Comparison of ENCODE assay signal across 12 mouse cellular contexts in the genomic region with DNA sequence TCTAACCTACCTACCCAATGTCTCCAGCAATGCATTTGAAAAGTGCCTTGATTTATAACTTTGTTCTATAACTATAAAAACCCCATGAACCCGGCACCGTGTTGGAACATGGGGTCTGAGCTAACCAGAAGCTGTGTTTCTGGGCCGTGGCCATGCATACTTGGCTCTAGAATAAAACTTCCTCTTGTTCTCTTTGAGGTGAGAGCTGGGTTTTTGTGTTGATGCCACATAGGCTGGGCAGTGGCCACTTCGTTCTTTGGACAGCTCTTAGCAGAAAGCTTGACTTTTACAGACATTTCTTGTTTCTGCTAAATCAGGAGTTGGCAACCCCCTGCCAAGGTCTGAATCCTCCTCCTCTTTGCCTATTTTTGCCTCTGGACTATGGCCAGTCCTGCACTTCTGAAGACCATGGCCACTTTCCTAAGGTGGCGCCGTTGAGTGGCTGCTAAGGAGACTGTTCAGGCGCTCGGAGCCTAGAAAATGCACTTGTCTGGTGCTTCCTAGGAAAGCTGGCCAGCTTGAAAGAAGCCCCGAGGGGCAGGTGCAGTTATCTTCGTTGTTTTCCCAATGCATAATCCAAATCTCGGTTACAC.
DNase-seq lines count a peak whose midpoint lies in the region; ATAC-seq lines count a peak whose summit lies in the region.
"Had no signal": no experiment of that assay in that cellular context is flagged by ENCODE, and none has a peak within 500 bp of the region (broad histone marks: within the 10 kb centered on the region; RNA-seq: fewer than 3 reads in every experiment).

No protein-coding gene starts in this region.

- no peaks in the 10 kb centered on the region for H3K27me3 ChIP-seq in forebrain, embryonic 12.5 days
- H3K27me3 ChIP-seq: liver, embryonic 13.5 days; midbrain, embryonic 13.5 days had no signal

- no peaks in the 10 kb centered on the region for H3K9me3 ChIP-seq in forebrain, embryonic 12.5 days
- H3K9me3 ChIP-seq: liver, embryonic 13.5 days; midbrain, embryonic 13.5 days had no signal

- H3K27ac ChIP-seq in forebrain, embryonic 12.5 days, result no peak overlapping the region
- H3K27ac ChIP-seq: liver, embryonic 13.5 days; midbrain, embryonic 13.5 days had no signal

- no peak overlapping the region for H3K4me3 ChIP-seq in forebrain, embryonic 12.5 days (replicated peaks)
- H3K4me3 ChIP-seq: liver, embryonic 13.5 days; midbrain, embryonic 13.5 days had no signal

- 72% methylated on average over 11 of the region's 11 CpGs for WGBS in forebrain, embryonic 12.5 days

- H3K4me2 ChIP-seq in forebrain, embryonic 12.5 days, result no peak overlapping the region
- H3K4me2 ChIP-seq: liver, embryonic 13.5 days; midbrain, embryonic 13.5 days had no signal

- H3K4me1 ChIP-seq in forebrain, embryonic 12.5 days, result peaks cover 7% of the 10 kb centered on the region
- H3K4me1 ChIP-seq: liver, embryonic 13.5 days had no signal

- peak; percentile 3 to 14 for DNase-seq in adrenal gland, postnatal 36 days
- no peak for DNase-seq in adrenal gland, adult 8-10 months
- peak; percentile 18 for DNase-seq in retina, embryonic 14.5 days (ENCODE audit: low spot score)
- DNase-seq in retina, postnatal 1 day, result no peak
- peak; percentile 7 for DNase-seq in left cerebral cortex, adult 11 months (ENCODE audit: low spot score)
- peak; percentile 29 for DNase-seq in telencephalon, adult 2 months (ENCODE audit: low read depth, low spot score)
- no peak for DNase-seq in gastrocnemius, adult 8-10 months (ENCODE audit: low spot score in 2 of 2)
- DNase-seq: heart, adult 11 months; liver, embryonic 13.5 days had no signal

- H3K9ac ChIP-seq in forebrain, embryonic 12.5 days, result no peak overlapping the region
- H3K9ac ChIP-seq: liver, embryonic 13.5 days; midbrain, embryonic 13.5 days had no signal

- H3K36me3 ChIP-seq in forebrain, embryonic 12.5 days (replicated peaks), result no peaks in the 10 kb centered on the region
- H3K36me3 ChIP-seq: liver, embryonic 13.5 days; midbrain, embryonic 13.5 days had no signal

- ATAC-seq in forebrain, embryonic 12.5 days (ENCODE audit: low FRiP score), result no peak
- ATAC-seq: intestine, embryonic 16.5 days; midbrain, embryonic 13.5 days had no signal

Comparison
In these comparisons a context has a peak if more than half of its experiments do, and no peak if none do; other contexts are left out.
1. DNase-seq: peak in adrenal gland, postnatal 36 days (2 of 2), retina, embryonic 14.5 days (single experiment), left cerebral cortex, adult 11 months (single experiment) and telencephalon, adult 2 months (single experiment); none in adrenal gland, adult 8-10 months (single experiment), retina, postnatal 1 day (single experiment) and gastrocnemius, adult 8-10 months (0 of 2).